Mouse (Mus musculus) layer of hippocampus, adult 2 months (tissue): ENCODE measurements at regions not wholly inside any gene's neighbourhood (a gene's known extent, or its start where the extent isn't known, plus 50 kb on each side); places are given as distances from the start of the nearest gene placed in this dataset.

Experiments used
- DNase-seq, 2 experiments: peaks; one replicate each; pipeline ENCODE4 v3.0.0; 2022; ENCODE audit warnings: low spot score in 2 of 2
- H3K27ac ChIP-seq: fragments of 200-600 bp; 2 replicates; pipeline ENCODE4 v1.8.1; 2022
- H3K4me3 ChIP-seq: fragments of 200-600 bp; 2 replicates; pipeline ENCODE4 v1.8.1; 2022; ENCODE audit warnings: mild to moderate bottlenecking
- CTCF ChIP-seq: fragments of 200-600 bp; conservative IDR thresholded peaks from 2 replicates; pipeline ENCODE4 v1.8.1; 2022; ENCODE audit warnings: antibody characterized with exemption, mild to moderate bottlenecking, moderate library complexity

DNA sequence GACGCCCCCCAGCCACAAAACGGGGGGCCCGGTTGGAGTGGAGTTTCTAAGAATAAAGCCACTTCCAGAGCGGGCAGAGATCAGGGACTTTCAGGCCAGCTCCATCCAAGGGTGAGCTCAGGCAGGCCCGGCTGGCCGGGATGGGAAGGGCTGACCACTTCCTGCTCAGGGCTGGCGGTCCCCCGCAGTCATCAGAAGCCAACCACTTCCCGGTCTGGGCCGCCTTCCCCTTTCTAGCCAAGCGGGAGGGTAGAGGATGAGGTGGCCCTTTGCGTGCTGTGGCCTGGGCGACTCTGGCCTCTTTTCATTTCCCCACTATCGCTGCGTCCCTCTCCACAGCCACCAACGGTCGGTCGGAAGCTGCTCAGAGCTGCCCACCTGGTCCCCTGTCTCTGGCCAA is 50.6 kb upstream of the Runx3 start:
- no peak for TF ChIP-seq CTCF
- no peak overlapping the region for H3K4me3 ChIP-seq
- peak in 1 of 2 experiments; percentile 19 for DNase-seq
- no peak overlapping the region for H3K27ac ChIP-seq
